8 mouse cellular contexts compared by ENCODE assay signal in genomic region chr1:41264214-41264613, GRCm38 (mm10).
A peak's percentile ranks its signal among the peaks of the same experiment; 100 is the strongest.
DNase-seq lines count a peak whose midpoint lies in the region; ATAC-seq and TF ChIP-seq lines count a peak whose summit lies in the region.
"Had no signal": no experiment of that assay in that cellular context is flagged by ENCODE, and none has a peak within 500 bp of the region (broad histone marks: within the 10 kb centered on the region; RNA-seq: fewer than 3 reads in every experiment).

No protein-coding gene starts in this region.

- TF ChIP-seq POLR2A in kidney, adult 2 months (IDR thresholded peaks at IDR 0.05; ENCODE audit: low read depth, low read length): no peak

- no peak for ATAC-seq in kidney, embryonic 16.5 days (ENCODE audit: low FRiP score, low TSS enrichment)

- H3K4me2 ChIP-seq in kidney, embryonic 16.5 days (replicated peaks; ENCODE audit: low read depth, low read length): no peak overlapping the region
- H3K4me2 ChIP-seq: neural tube, embryonic 12.5 days had no signal

- no peak overlapping the region for H3K9ac ChIP-seq in kidney, embryonic 16.5 days (replicated peaks; ENCODE audit: low read length)
- H3K9ac ChIP-seq in ES-E14 (ENCODE audit: insufficient read depth, low read depth, low read length, poor library complexity, severe bottlenecking): no peak overlapping the region
- H3K9ac ChIP-seq: neural tube, embryonic 12.5 days had no signal

- in situ Hi-C loops in ES-E14 (cut with MboI; ENCODE audit: low sequenced_read_pairs in 2 of 2, unreplicated experiment in 2 of 2): no loop called here

- DNase-seq in kidney, adult 2 months: peak; percentile 51
- DNase-seq in ES-E14 (ENCODE audit: low read depth, low spot score): peak; percentile 40
- peak; percentile 7 for DNase-seq in WW6 (ENCODE audit: low read depth, low spot score)
- DNase-seq in kidney, postnatal 10 days: peak; percentile 18
- no peak for DNase-seq in thymus, postnatal 10 days (ENCODE audit: low spot score in 2 of 2)
- DNase-seq in left cerebral cortex, adult 9 months (ENCODE audit: low spot score in 2 of 2): no peak

- no peaks in the 10 kb centered on the region for H3K36me3 ChIP-seq in kidney, adult 2 months (ENCODE audit: control insufficient read depth, insufficient read depth, low read length)
- H3K36me3 ChIP-seq in kidney, embryonic 16.5 days (ENCODE audit: insufficient read depth, low read length): no peaks in the 10 kb centered on the region
- H3K36me3 ChIP-seq in ES-E14 (ENCODE audit: control insufficient read depth, insufficient read depth, low read length, poor library complexity, severe bottlenecking): no peaks in the 10 kb centered on the region
- H3K36me3 ChIP-seq: neural tube, embryonic 12.5 days had no signal

- no peaks in the 10 kb centered on the region for H3K27me3 ChIP-seq in kidney, adult 2 months (replicated peaks; ENCODE audit: control insufficient read depth, insufficient read depth, low read length)
- H3K27me3 ChIP-seq in kidney, embryonic 16.5 days (ENCODE audit: insufficient read depth, low read length): no peaks in the 10 kb centered on the region
- H3K27me3 ChIP-seq: neural tube, embryonic 12.5 days had no signal

- peak; percentile 50 for TF ChIP-seq CTCF in kidney, adult 2 months (conservative IDR thresholded peaks at IDR 0.05; ENCODE audit: insufficient read depth, insufficient read length, low read depth, low read length)

- no peak overlapping the region for H3K27ac ChIP-seq in kidney, adult 2 months (ENCODE audit: insufficient read depth, low read depth, low read length)
- H3K27ac ChIP-seq in kidney, embryonic 16.5 days (ENCODE audit: low read length): no peak overlapping the region
- H3K27ac ChIP-seq in ES-E14 (ENCODE audit: insufficient read depth, low read depth, low read length, poor library complexity, severe bottlenecking): no peak overlapping the region
- H3K27ac ChIP-seq: neural tube, embryonic 12.5 days had no signal

- H3K9me3 ChIP-seq in kidney, embryonic 16.5 days (ENCODE audit: low read length): no peaks in the 10 kb centered on the region
- no peaks in the 10 kb centered on the region for H3K9me3 ChIP-seq in ES-E14 (ENCODE audit: control insufficient read depth, insufficient read depth, low read depth, low read length)
- H3K9me3 ChIP-seq: neural tube, embryonic 12.5 days had no signal

- 40% methylated on average over 10 of the region's 10 CpGs for WGBS in kidney, adult 2 months
- 43% methylated on average over 10 of the region's 10 CpGs for WGBS in kidney, embryonic 16.5 days

- no peaks in the 10 kb centered on the region for H3K4me1 ChIP-seq in kidney, adult 2 months (ENCODE audit: control insufficient read depth, insufficient read depth, low read length)
- no peaks in the 10 kb centered on the region for H3K4me1 ChIP-seq in kidney, embryonic 16.5 days (ENCODE audit: insufficient read depth, low read length)
- H3K4me1 ChIP-seq in ES-E14 (ENCODE audit: control insufficient read depth in 2 of 2, insufficient read depth in 2 of 2, low read length in 2 of 2, poor library complexity in 1 of 2): no peaks in the 10 kb centered on the region
- H3K4me1 ChIP-seq: neural tube, embryonic 12.5 days had no signal

- no peak overlapping the region for H3K4me3 ChIP-seq in kidney, adult 2 months (ENCODE audit: insufficient read depth, low read depth, low read length)
- no peak overlapping the region for H3K4me3 ChIP-seq in kidney, embryonic 16.5 days (ENCODE audit: low read length)
- H3K4me3 ChIP-seq in ES-E14 (ENCODE audit: insufficient read depth in 1 of 2, low read depth in 1 of 2, low read length in 2 of 2, poor library complexity in 1 of 2, severe bottlenecking in 1 of 2): no peak overlapping the region
- H3K4me3 ChIP-seq: neural tube, embryonic 12.5 days had no signal

TF ChIP-seq in ES-E14, 5 proteins besides CTCF, POLR2A, EP300 and RAD21:
- TF ChIP-seq CHD2 (IDR thresholded peaks at IDR 0.05; ENCODE audit: low read depth, low read length) (no peak), ZC3H11A (IDR thresholded peaks at IDR 0.05; ENCODE audit: borderline replicate concordance, low read depth, low read length) (0 out of 2 replicates have a peak, but pooled peaks have one; percentile 6)

Comparison
In these comparisons a context has a peak if more than half of its experiments do, and no peak if none do; other contexts are left out.
1. DNase-seq: peak in kidney, adult 2 months (single experiment), ES-E14 (single experiment), WW6 (single experiment) and kidney, postnatal 10 days (single experiment); none in thymus, postnatal 10 days (0 of 2) and left cerebral cortex, adult 9 months (0 of 2).